Mouse (Mus musculus) intestine, embryonic 14.5 days (tissue): ENCODE data around the gene Wt1. TPM values are rescaled to one million over a fixed set of nuclear protein-coding genes. Genes with fewer than 3 reads are reported as not detected.

Experiments used
- ATAC-seq: fragments of 200-750 bp; cut with Nextera tagmentation; replicated peaks from 2 replicates; pipeline ENCODE4 v1.8.0; 2017; ENCODE audit warnings: low read depth, moderate number of reproducible peaks, moderate TSS enrichment, moderate library complexity; ENCODE audit not compliant: low FRiP score, low TSS enrichment
- DNase-seq: peaks from one replicate; pipeline ENCODE4 v3.0.0-alpha.2; 2018; ENCODE audit warnings: low spot score
- H3K27ac ChIP-seq: fragments of 300-500 bp; sonication (generic); 2 replicates; pipeline ENCODE4 v1.5.1; 2014; ENCODE audit warnings: low read depth, mild to moderate bottlenecking, control low read depth
- H3K27me3 ChIP-seq: fragments of 300-500 bp; sonication (generic); replicated peaks from 2 replicates; pipeline ENCODE4 v1.6.1; 2014; ENCODE audit warnings: low read length, control low read depth; ENCODE audit not compliant: control insufficient read depth, insufficient read depth
- H3K36me3 ChIP-seq: fragments of 300-500 bp; sonication (generic); 2 replicates; pipeline ENCODE4 v1.6.1; 2014; ENCODE audit warnings: low read length, control low read depth; ENCODE audit not compliant: control insufficient read depth, insufficient read depth
- H3K4me1 ChIP-seq: fragments of 300-500 bp; sonication (generic); replicated peaks from 2 replicates; pipeline ENCODE4 v1.6.1; 2014; ENCODE audit warnings: low read length, control low read depth, mixed read lengths; ENCODE audit not compliant: control insufficient read depth, insufficient read depth
- H3K4me2 ChIP-seq: fragments of 300-500 bp; sonication (generic); 2 replicates; pipeline ENCODE4 v1.6.1; 2014; ENCODE audit warnings: low read length
- H3K4me3 ChIP-seq: fragments of 300-500 bp; sonication (generic); 2 replicates; pipeline ENCODE4 v1.5.1; 2014; ENCODE audit warnings: low read depth, low read length, control low read depth, mixed read lengths
- H3K9ac ChIP-seq: fragments of 300-500 bp; sonication (generic); 2 replicates; pipeline ENCODE4 v1.6.1; 2014; ENCODE audit warnings: mild to moderate bottlenecking, low read length
- H3K9me3 ChIP-seq: fragments of 300-500 bp; sonication (generic); 2 replicates; pipeline ENCODE4 v1.6.1; 2016; ENCODE audit warnings: low read length, control low read depth; ENCODE audit not compliant: control insufficient read depth
- WGBS: fragments of 180-500 bp; shearing (Covaris S2); extraction: QIAGEN DNeasy Blood & Tissue Kit; methylation state at CpG from one replicate; pipeline ENCODE4 v1.1.7; 2014; 5-methylcytosine and 5-hydroxymethylcytosine counted together
- polyA plus RNA-seq: library from polyadenylated mRNA; unstranded; fragments of >200 nt; fragmentation: Nextera tagmentation; extraction: Ambion mirVana; gene quantifications from 2 replicates; pipeline ENCODE4 v1.2.1, GENCODE M21; 2014

The Wt1 gene
- polyA plus RNA-seq, 1 experiment from 2014 or later: 18.4 TPM

GRCm38 (mm10) chr2:105090991-105091390, 35.3 kb upstream of the Wt1 start:
- DNase-seq: no peak
- no peaks in the 10 kb centered on the region for H3K27me3 ChIP-seq
- no peaks in the 10 kb centered on the region for H3K36me3 ChIP-seq
- no peak overlapping the region for H3K27ac ChIP-seq
- 78% methylated on average over 5 of the region's 5 CpGs for WGBS
- no peaks in the 10 kb centered on the region for H3K9me3 ChIP-seq
- ATAC-seq: no peak
- H3K9ac ChIP-seq: no peak overlapping the region
- H3K4me1 ChIP-seq: peaks cover 13% of the 10 kb centered on the region
- no peak overlapping the region for H3K4me3 ChIP-seq
- no peak overlapping the region for H3K4me2 ChIP-seq

GRCm38 (mm10) chr2:105091718-105092117, 34.6 kb upstream of the Wt1 start, which contains the start of gene Gm11060:
Gene Gm11060, plus strand, starts transcription at chr2:105092018.
- Histone ChIP-seq H3K27me3 (no peaks in the 10 kb centered on the region), H3K27ac (no peak within 1 kb of the TSS), H3K4me3 (no peak within 1 kb of the TSS), H3K9ac (no peak within 1 kb of the TSS), H3K36me3 (no peaks in the 10 kb centered on the region), H3K9me3 (no peaks in the 10 kb centered on the region), H3K4me1 (peaks cover 13% of the 10 kb centered on the region), H3K4me2 (no peak within 1 kb of the TSS)
- 90% methylated on average over 2 of the region's 2 CpGs for WGBS
- DNase-seq (no peak), ATAC-seq (no peak)

DNA sequence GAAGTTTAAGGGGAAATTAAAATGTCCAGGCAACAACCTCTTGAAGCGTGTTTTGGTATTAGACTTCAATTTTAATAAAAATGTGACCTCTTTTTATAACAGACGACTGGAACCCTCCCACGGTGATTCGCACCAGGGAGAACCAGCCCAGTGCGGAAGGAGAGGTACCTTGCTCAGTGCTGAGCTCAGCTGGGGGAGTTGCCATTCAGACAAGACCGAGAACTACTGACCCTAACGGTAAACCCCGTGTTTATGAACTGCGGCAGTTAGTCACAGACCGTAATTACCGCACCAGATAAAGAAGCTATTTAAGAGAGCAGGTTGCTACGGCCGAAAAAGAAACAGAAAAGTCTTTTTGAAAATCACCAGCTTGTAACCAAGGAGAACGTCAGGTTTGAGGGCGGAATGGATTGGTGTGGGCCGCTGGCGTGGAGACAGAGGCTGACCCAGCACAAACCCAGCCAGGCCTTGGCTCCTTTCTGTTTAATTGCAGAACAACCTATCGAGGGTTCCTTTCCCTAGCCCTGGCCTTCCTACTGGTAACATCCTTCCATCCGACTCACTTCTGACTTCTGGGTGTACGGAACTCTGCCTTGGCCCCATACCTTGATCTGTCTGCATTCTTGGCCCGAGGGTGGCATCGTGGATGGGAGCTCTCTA, 28.9 kb upstream of the Wt1 start:
- H3K27ac ChIP-seq: no peak overlapping the region
- H3K4me1 ChIP-seq: no peaks in the 10 kb centered on the region
- DNase-seq (peak; percentile 36), ATAC-seq (no peak)
- H3K36me3 ChIP-seq: no peaks in the 10 kb centered on the region
- no peaks in the 10 kb centered on the region for H3K27me3 ChIP-seq
- WGBS: 82% methylated on average over 22 of the region's 22 CpGs
- H3K9ac ChIP-seq: no peak overlapping the region
- no peak overlapping the region for H3K4me3 ChIP-seq
- H3K4me2 ChIP-seq: no peak overlapping the region
- no peaks in the 10 kb centered on the region for H3K9me3 ChIP-seq

DNA sequence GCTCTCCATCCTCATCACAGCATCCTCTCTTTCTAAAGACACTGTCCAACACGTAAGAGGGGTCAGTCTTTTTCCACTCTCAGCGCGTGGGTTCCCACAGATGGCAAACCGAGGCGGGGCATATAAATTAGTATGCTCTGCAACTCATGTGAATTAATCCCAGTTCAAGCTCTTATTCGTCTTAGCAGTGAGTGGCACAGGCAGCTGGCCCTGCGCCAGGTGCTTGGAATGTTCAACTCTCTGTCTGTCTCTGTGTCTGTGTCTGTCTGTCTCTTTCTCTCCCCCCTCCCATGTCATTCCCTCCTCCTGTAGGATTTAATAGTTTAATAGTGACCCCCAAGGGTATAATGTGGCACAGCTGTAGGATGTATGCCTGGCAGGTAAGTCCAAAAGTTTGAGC, 26.9 kb upstream of the Wt1 start:
- ATAC-seq (no peak), DNase-seq (no peak)
- H3K4me3 ChIP-seq: no peak overlapping the region
- H3K9me3 ChIP-seq: no peaks in the 10 kb centered on the region
- no peaks in the 10 kb centered on the region for H3K36me3 ChIP-seq
- H3K27ac ChIP-seq: no peak overlapping the region
- H3K27me3 ChIP-seq: no peaks in the 10 kb centered on the region
- no peak overlapping the region for H3K4me2 ChIP-seq
- WGBS: 72% methylated on average over 7 of the region's 7 CpGs
- no peaks in the 10 kb centered on the region for H3K4me1 ChIP-seq
- no peak overlapping the region for H3K9ac ChIP-seq

GRCm38 (mm10) chr2:105100541-105100940, 25.8 kb upstream of the Wt1 start:
- no peaks in the 10 kb centered on the region for H3K36me3 ChIP-seq
- H3K4me3 ChIP-seq: no peak overlapping the region
- H3K4me1 ChIP-seq: no peaks in the 10 kb centered on the region
- no peak overlapping the region for H3K27ac ChIP-seq
- no peaks in the 10 kb centered on the region for H3K27me3 ChIP-seq
- no peaks in the 10 kb centered on the region for H3K9me3 ChIP-seq
- H3K4me2 ChIP-seq: no peak overlapping the region
- ATAC-seq (no peak), DNase-seq (no peak)
- 62% methylated on average over 7 of the region's 7 CpGs for WGBS
- no peak overlapping the region for H3K9ac ChIP-seq

GRCm38 (mm10) chr2:105108703-105109158, 17.6 kb upstream of the Wt1 start:
- Histone ChIP-seq H3K9ac (no peak overlapping the region), H3K27me3 (peaks cover 13% of the 10 kb centered on the region), H3K4me2 (no peak overlapping the region), H3K9me3 (no peaks in the 10 kb centered on the region), H3K27ac (no peak overlapping the region), H3K4me3 (no peak overlapping the region), H3K36me3 (no peaks in the 10 kb centered on the region), H3K4me1 (no peaks in the 10 kb centered on the region)
- 37% methylated on average over 6 of the region's 6 CpGs for WGBS
- DNase-seq: no peak
- ATAC-seq: no peak

DNA sequence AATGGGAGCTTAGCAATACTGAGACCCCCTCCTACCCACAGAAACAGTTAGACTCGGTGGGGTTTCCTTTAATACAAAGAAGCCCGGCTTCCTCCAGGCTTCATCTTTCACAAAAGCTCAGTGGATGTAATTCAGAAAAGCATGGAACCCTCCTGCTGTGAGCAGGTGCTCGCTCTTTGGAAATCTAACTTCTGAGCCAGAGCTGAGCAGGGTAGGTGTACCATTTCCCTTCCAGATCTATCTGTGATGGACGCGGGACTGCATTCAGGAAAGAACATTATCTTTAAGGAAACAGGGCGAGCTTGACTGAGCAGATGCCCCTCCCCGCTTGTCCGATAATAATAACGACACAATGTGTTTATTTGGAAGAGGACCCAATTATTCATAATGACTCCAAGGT, 12.3 kb upstream of the Wt1 start:
- DNase-seq: no peak
- peaks cover 31% of the 10 kb centered on the region for H3K27me3 ChIP-seq
- H3K27ac ChIP-seq: no peak overlapping the region
- no peak overlapping the region for H3K4me2 ChIP-seq
- H3K4me1 ChIP-seq: no peaks in the 10 kb centered on the region
- H3K4me3 ChIP-seq: no peak overlapping the region
- no peak for ATAC-seq
- WGBS: 43% methylated on average over 9 of the region's 9 CpGs
- no peaks in the 10 kb centered on the region for H3K9me3 ChIP-seq
- no peak overlapping the region for H3K9ac ChIP-seq
- no peaks in the 10 kb centered on the region for H3K36me3 ChIP-seq

GRCm38 (mm10) chr2:105117669-105118068, 8.7 kb upstream of the Wt1 start:
- H3K36me3 ChIP-seq: no peaks in the 10 kb centered on the region

DNA sequence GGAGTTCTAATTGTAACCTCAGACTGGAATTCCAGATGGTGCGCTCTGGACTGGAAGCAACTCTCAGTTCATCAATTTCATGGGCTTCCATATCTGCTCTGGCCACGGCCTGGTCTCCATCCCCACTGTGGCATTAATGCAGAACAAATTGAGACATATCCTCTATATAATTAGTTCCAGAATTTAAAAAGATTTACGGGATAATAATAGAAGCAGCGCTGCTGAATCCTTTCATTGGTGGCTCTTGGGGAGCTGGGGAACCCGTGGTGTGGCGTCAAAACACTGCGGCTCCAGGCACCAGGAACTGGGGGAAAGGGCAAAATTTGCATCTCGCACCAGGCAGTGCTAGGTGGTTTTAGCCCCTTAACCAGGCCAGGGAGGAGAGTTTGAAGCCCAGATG, 4.1 kb upstream of the Wt1 start:
- Histone ChIP-seq H3K9ac (no peak overlapping the region), H3K4me3 (no peak overlapping the region), H3K4me2 (no peak overlapping the region), H3K27ac (no peak overlapping the region), H3K36me3 (no peaks in the 10 kb centered on the region), H3K27me3 (peaks cover 86% of the 10 kb centered on the region), H3K9me3 (no peaks in the 10 kb centered on the region), H3K4me1 (0 out of 2 replicates have a peak, but pooled peaks cover 4% of the 10 kb centered on the region)
- DNase-seq (no peak), ATAC-seq (no peak)
- 12% methylated on average over 8 of the region's 8 CpGs for WGBS

More at GRCm38 (mm10) chr2:105117669-105118068, 8.7 kb upstream of the Wt1 start:
- H3K27ac ChIP-seq: no peak overlapping the region
- H3K4me1 ChIP-seq: 0 out of 2 replicates have a peak, but pooled peaks cover under 1% of the 10 kb centered on the region
- no peak overlapping the region for H3K4me3 ChIP-seq
- ATAC-seq (no peak), DNase-seq (no peak)
- H3K9ac ChIP-seq: no peak overlapping the region
- 41% methylated on average over 8 of the region's 8 CpGs for WGBS
- no peak overlapping the region for H3K4me2 ChIP-seq
- H3K9me3 ChIP-seq: no peaks in the 10 kb centered on the region
- H3K27me3 ChIP-seq: peaks cover 59% of the 10 kb centered on the region
